Mouse (Mus musculus): ENCODE data around the gene Gm20605.

DNA sequence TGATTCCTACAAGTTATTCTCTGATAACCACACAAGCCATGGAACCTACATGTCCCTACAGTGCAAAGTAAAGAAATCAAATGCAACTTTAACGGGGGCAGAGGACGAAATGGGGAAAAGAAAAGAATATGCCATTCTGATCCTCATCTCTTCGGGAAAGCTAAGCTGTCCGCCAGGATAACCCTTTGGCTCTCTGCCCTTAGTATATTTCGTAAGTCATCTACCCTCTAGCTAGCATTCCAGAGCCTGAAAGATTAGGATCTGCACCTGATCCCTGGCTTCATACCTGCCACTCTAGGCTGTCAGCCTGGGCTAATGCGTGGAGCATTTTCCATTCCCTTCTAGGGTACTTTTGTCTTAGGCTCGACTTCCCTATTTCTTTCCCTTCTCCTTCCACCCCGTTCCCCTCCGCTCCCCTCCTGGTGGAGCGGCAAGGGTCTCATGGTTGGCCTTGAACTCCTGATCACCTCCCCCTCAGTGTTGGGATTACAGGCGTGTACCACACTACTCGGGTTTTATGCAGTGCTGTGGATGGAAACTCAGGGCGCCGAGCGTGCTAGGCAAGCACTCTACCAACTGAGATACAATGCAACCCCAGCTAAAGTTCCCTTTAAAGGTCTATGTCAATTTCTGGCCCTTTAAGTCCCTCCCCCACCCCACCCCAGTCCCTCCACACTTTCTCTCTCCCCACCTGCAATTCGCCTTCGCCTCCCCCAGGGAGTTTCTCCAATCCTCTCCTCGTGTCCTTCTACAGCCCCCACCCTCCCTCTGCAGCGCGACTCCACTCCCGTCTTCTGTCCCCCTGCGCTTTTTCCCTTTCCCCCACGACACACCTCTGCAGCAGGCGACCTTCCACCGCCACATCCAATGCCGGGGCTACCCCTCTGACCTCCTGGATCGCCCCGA lies 54.7 kb downstream of the Gm20605 start:
- TF ChIP-seq CTCF (IDR thresholded peaks at IDR 0.05; ENCODE audit: extremely low read depth, insufficient read depth, low read length) (no peak), POLR2A (IDR thresholded peaks at IDR 0.05; ENCODE audit: extremely low read depth, insufficient read depth, low read length) (no peak)
